Mouse (Mus musculus) liver, adult 10 weeks (tissue): ENCODE results near the gene Copg2. TPM values are rescaled to one million over a fixed set of nuclear protein-coding genes. Genes with fewer than 3 reads are reported as not detected.

Source experiments
- polyA plus RNA-seq: library from polyadenylated mRNA; stranded (reverse); fragments of 350-450 nt; fragmentation: Illumina TruSeq; extraction: RNeasy Lipid Tissue Mini Kit (QIAGEN cat#74804); gene quantifications from one replicate; pipeline ENCODE4 v1.2.3, GENCODE M21; 2014; ENCODE audit warnings: low read depth, low replicate concordance

Gene Copg2
- 26.9 TPM for polyA plus RNA-seq

DNA sequence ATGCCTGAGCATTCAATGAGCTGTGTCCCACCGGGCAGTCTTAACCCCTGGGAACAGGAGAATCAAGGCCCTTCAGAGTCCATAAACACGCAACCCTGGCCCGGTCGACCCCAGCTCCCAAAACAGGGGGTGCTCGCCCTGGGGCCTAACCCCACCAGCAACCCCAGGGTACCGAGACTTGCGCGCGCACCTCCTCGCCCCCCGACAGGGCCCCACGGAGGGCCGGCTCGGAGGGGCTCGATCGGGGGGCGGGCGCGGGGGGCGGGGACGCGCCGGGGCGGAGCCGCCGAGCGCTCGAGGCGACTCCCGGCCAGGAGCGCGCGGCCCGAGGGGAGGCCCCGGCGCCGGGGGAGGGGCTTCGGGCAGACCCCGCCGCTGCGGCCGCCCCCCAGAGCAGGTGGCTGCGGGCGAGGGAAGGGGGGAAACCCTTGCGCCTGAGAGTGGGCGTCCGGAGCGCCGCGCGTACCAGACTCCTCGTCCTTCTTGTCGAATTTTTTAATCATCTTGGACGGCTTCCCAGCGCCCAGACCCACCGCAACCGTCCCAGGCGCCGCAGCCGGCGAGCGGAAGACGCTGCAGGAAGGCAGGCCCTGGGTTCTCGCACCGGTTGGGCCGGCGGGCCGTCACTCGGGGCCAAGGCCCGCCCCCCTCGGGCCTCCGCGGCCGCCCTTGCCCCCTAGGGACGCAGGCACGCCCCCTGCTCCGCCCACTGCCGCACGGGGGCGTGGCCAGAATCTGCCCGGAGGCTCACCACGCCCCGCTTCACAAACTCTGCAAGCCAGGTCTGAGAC lies at the start of gene Copg2:
TSS of gene Copg2 (minus strand) at position 600 of the 791 bp plus-strand sequence.

DNA sequence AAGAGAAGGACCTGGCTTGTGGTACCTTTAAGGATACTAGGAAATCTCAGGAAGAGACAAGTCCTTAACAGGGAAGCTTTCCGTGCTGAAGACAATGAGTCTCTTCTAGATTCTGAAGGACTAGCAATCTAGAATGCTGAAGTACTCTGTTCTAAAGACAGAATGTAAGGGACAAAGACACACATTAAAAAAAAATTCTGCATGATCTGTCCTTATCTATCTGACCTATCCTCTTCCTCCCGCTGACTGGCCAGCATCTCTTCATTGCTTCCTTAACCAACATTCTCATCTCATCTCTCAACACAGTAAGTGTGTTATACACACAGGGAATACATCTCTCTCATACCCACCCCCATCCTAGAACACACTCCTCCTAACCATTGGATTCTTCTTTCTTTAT lies 18.9 kb upstream of the Copg2 start, which contains the start of gene Tsga13:
TSS of gene Tsga13 (minus strand) at position 101 of the 400 bp plus-strand sequence.

GRCm38 (mm10) chr6:30723331-30723730 lies 173.3 kb downstream of the Copg2 start, which contains the start of gene Mest:
Mest (plus strand) TSS chr6:30723547.

Other genes starting within 250 kb of the Copg2 start
- gene Cep41, start 203.0 kb downstream of the Copg2 start, polyA plus RNA-seq = 3.1 TPM
- gene Mest, start 173.2 kb downstream of the Copg2 start, polyA plus RNA-seq = 3.8 TPM
- not detected for gene Tsga13, start 18.8 kb upstream of the Copg2 start, polyA plus RNA-seq
- not detected for gene Klf14, start 62.3 kb upstream of the Copg2 start, polyA plus RNA-seq